Mouse (Mus musculus): ENCODE data around the gene Uggt2. TPM values are rescaled to one million over a fixed set of nuclear protein-coding genes. Genes with fewer than 3 reads are reported as not detected.
"Not testable (repeated sequence)": the region's sequence is repeated elsewhere in the genome, so short reads cannot be mapped to it uniquely, and the experiment has no call there.

Gene Uggt2
- total RNA-seq, 2 experiments from 2014 or later: 5.3 to 7.3 TPM

GRCm38 (mm10) chr14:118986653-118987522 is 112.3 kb downstream of the Uggt2 start:
- DNase-seq: peak; percentile 64 to 77
- intact Hi-C loops (cut with DNase I): loop anchor here (1.0 to 5.0 kb wide), 2 partner anchors 40 to 75 kb away; no protein-coding TSS in a partner anchor

DNA sequence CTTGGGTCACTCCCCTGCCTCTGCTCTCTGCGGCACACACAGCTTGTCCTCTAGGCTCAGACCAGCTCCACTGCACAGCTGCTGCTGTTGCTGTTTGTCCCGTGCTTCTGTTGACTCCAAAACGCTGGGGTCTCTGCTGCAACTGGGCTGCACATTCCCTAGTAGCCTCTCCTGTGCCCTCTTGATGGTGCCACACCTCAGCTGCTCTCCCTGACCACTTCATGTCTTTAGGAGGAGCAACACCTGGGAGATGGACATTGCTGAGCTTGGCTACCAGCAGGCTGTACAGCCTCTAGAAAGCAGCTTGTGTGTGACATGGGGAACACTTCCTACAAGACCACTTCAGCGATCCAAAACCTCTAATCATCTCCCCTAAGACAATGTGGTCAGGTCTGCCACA is 115.1 kb downstream of the Uggt2 start:
- DNase-seq: no peak
- intact Hi-C loops (cut with DNase I): no loop called here

DNA sequence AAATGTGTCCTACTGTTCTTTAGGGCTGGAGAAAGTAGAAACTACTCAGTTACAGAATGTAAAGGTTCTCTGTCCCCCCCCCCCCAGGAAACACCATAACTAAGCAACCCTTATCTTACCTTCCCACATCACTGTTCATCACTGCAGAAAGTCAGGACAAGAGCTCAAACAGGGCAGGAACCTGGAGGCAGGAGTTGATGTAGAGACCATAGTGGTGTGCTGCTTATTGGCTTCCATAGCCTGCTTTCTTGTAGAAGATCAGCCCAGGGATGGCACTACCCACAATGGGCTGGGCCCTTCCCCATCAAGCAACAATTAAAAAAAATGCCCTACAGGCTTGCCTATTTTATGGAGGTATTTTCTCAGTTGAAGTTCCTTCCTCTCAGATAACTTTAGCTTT is 115.8 kb downstream of the Uggt2 start:
- no peak for DNase-seq
- intact Hi-C loops (cut with DNase I): no loop called here

GRCm38 (mm10) chr14:118982429-118983045 is 116.7 kb downstream of the Uggt2 start:
- intact Hi-C loops (cut with DNase I): not testable (repeated sequence)
- peak; percentile 8 to 23 for DNase-seq

DNA sequence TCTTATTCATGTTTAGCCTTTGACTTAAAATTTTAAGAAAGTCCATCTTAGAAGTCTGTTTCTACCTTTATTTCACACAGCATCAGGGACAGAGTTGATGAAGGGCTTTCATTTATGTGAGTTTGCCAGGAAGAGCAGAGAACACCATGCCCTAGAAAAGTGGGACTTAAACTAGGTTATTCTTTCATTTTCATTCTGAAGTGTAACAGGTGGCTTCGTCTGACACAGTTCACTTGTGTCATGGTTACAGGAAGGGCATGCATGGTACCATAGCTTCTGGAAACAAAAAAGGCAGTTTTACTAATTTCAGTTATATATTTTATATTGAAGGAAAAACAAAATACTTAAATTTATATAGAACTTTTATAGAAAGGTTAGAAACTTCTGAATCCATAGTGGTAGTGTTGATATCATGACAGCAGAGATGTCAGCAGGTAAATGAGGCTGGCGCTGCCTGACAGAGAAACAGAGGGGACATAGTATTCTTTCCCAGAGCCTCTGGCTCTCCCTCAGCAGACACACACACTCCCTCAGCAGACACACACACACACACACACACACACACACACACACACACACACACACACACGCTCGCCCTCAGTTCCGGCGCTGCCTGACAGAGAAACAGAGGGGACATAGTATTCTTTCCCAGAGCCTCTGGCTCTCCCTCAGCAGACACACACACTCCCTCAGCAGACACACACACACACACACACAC is 117.4 kb downstream of the Uggt2 start:
- intact Hi-C loops (cut with DNase I): not testable (repeated sequence)
- DNase-seq: peak in 1 of 2 experiments; percentile 13

GRCm38 (mm10) chr14:118980890-118981289 is 118.3 kb downstream of the Uggt2 start:
- DNase-seq: no peak
- intact Hi-C loops (cut with DNase I): no loop called here

GRCm38 (mm10) chr14:118980358-118980757 is 118.9 kb downstream of the Uggt2 start:
- no peak for DNase-seq
- intact Hi-C loops (cut with DNase I): no loop called here

DNA sequence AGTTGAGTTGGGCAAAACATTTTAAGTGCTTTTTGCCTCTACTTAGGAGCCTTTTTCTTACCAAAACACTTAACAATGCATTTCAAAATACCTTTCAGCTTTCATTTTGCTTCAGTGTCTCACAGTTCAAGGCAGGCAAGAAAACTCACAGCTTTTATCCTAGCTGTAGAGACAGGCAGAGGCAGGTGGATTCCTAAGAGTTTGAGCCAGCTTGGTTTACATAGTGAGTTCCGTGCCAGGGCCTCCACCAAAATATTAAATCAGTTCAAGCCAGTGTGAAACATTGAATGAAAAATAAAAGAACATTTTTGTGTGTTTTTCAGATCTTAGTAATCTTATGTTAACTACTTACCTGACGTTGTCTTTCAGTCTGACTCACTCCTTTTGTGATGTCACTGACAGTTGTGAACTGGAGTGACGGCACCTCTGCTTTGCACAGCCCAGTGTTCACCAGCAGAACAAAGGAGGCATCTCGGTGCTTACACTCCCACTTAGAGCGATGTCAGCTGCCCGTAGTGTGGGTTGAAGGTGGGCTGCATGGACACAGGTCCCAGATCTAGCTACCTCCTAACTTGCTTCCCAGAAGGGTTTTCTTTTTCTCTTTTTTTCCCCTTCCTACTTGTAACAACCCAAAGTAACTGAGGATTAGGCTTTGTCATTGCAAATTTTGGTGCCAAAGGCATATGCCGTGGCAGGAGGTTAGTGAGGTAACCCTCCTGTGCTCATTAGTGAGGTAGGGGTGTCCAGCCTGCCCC is 119.5 kb downstream of the Uggt2 start:
- intact Hi-C loops (cut with DNase I): no loop called here
- no peak for DNase-seq

DNA sequence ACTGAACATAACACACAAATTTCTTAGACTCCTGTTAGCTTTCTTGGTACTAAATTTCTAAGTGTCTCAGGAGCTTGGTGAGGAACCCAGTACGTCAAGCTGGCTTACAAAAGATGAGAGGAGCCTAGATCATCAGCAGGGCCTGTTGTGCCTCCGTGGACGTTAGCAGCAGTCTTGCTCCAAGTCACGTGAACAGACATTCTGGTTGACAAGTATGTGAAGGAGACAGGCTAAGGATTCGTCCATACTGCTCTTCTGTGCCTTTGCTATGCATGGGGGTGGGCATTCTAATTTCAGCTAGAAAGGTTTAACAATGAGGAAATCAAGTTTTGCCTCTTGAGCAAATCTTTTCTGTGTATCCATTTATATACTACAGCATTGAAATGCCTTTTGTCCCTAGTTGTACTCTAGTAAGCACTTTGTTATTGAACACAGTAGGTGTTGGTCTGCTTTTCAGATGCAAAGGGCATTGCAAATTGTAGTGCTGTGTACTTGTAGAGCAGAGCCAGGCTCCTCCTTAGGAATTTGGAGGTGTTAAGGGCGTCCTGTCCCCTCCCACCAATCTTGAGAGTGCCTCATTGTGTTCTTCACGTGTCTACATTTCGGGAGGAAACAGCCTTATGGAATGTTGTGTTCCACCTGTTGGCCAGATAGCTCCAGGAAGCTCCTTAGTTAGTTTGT is 122.0 kb downstream of the Uggt2 start:
- DNase-seq: no peak
- intact Hi-C loops (cut with DNase I): no loop called here

DNA sequence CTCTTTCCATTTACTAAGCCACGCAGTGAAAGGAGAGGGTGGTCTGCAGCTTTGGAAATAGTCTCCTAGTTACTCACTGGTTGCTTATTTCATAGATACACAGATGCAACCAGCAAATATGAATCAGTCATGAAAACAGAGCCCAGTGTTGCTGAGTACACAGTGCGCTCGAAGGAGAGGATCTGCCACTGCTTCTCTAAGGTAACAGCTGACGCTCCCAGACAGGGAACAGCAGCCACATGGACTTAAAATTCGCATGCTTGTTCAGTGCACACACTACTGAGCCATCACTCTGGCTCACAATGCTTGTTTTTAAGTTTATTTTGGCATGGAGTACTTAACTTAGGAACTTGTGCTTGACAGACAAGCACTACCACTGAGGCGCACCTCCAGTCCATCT is 127.0 kb downstream of the Uggt2 start:
- no peak for DNase-seq
- intact Hi-C loops (cut with DNase I): no loop called here

DNA sequence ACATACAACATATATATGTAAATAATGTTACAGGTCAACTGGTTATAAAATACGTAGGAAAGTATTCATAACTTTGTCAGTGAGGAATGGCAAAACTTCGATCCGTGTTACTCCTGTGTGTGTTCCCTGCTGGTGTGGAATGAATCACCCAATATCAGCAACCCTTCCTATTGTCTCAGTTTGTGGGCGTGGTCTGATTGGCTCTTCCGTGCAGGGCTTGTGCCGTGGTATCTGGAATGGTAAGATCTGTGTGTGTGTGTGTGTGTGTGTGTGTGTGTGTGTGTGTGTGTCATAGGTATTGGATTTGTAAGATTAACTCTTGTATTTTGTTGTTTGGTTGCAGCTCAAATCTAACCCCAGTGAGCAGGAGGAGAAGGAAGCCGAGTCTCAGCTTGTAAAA is 131.6 kb downstream of the Uggt2 start:
- DNase-seq: no peak
- intact Hi-C loops (cut with DNase I): loop anchor here (5.0 kb wide), 1 partner anchor 50 kb away; no protein-coding TSS in a partner anchor

- no peak for DNase-seq
- intact Hi-C loops (cut with DNase I): loop anchor here (5.0 kb wide), 1 partner anchor 48 kb away; no protein-coding TSS in a partner anchor
Measured at GRCm38 (mm10) chr14:118965356-118966000, 133.8 kb downstream of the Uggt2 start.

DNA sequence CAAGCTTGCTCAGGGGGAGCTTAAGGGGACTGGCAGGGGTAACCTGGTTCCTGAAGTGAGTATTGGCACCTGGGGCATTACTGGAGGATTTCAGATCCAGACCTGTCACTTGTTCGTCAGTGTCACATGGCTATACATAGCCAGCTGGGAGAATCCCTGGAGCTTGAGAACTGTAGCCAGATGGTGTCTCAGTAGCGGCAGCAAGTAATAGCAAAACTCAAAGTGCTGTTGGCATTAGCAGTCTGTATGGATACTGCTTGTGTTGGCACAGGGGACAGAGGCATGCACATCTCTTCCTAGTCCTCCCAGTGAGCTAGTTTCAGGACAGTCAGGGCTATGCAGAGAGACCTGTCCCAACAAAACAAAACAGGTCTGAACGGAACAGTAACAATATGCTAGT is 141.2 kb downstream of the Uggt2 start:
- DNase-seq: no peak
- intact Hi-C loops (cut with DNase I): no loop called here

GRCm38 (mm10) chr14:118951912-118952583 is 147.2 kb downstream of the Uggt2 start:
- intact Hi-C loops (cut with DNase I): no loop called here
- DNase-seq: peak; percentile 13 to 18

GRCm38 (mm10) chr14:118948841-118949240 is 150.4 kb downstream of the Uggt2 start:
- no peak for DNase-seq
- intact Hi-C loops (cut with DNase I): no loop called here

GRCm38 (mm10) chr14:118944702-118945101 is 154.5 kb downstream of the Uggt2 start:
- DNase-seq: no peak
- intact Hi-C loops (cut with DNase I): no loop called here

DNA sequence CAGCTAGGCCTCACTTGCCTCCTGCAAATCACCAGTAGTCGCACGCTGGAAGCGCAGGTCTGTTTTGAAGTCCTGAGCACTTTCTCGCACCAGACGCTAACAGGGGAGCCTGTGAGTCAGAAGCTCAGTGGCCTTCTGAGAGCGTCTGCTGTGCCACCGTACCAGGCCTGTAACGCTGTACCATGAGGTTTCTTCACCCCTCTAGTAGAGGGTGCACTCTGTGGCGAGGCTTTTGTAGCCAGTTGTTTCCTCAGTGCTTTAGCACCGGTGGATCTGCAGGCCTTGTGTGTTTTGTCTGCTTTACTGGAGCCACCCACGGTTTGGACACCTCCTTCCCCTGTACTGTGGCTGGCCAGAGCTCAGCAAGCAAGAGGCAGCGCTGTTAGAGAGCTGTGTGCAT is 157.2 kb downstream of the Uggt2 start:
- intact Hi-C loops (cut with DNase I): no loop called here
- no peak for DNase-seq

- intact Hi-C loops (cut with DNase I): no loop called here
Measured at GRCm38 (mm10) chr14:118940796-118941495, 158.3 kb downstream of the Uggt2 start.

More at GRCm38 (mm10) chr14:118940796-118941495, 158.3 kb downstream of the Uggt2 start:
- no peak for DNase-seq
